Mouse (Mus musculus): ENCODE results near the gene Hspb11. TPM values are rescaled to one million over a fixed set of nuclear protein-coding genes. Genes with fewer than 3 reads are reported as not detected.

The Hspb11 gene
- polyA plus RNA-seq, 1 experiment from 2014 or later, result 35.2 TPM

DNA sequence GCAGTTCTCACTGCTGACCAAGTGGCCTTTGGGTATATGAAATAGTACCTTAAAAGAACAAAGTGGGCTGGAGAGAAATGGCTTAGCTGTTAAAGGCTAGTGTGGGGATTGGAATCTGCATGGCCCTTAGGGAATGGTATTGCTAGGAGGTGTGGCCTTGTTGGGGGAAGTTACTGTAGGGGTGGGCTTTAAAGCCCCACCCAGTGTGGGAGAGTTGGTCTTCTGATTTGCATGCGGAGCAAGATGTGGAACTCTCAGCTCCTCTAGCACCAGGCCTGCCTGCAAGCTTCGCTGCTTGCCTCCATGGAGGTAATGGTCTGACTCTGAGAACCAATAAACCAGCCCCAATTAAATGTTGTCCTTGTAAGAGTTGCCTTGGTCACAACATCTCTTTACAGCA, 67.6 kb downstream of the Hspb11 start:
- H3K9ac ChIP-seq, result no peak overlapping the region
- no peak overlapping the region for H3K4me2 ChIP-seq
- no peaks in the 10 kb centered on the region for H3K27me3 ChIP-seq
- no peak for ATAC-seq (ENCODE audit: borderline replicate concordance, extremely low read depth, low FRiP score, low TSS enrichment)
- peaks cover 34% of the 10 kb centered on the region for H3K36me3 ChIP-seq
- H3K27ac ChIP-seq, result no peak overlapping the region
- no peaks in the 10 kb centered on the region for H3K4me1 ChIP-seq
- no peaks in the 10 kb centered on the region for H3K9me3 ChIP-seq
- WGBS, result 68% methylated on average over 2 of the region's 2 CpGs
- H3K4me3 ChIP-seq, result no peak overlapping the region

DNA sequence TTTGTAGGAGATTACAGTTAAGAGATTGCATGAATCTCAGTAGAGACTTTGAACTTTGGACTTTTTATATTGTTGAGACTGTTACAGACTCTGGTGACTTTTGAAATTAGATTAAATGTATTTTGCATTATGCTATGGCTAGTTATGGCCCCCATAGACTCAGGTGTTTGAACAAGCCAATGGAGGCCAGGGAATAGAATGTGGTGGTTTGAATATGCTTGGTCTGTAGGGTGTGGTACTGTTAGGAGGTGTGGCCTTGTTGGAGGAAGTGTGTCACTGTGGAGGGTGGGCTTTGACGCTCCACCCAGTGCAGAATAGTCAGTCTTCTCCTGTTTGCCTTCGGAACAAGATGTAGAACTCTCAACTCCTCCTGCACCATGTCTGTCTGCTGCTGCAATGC, 69.7 kb downstream of the Hspb11 start:
- peaks cover 39% of the 10 kb centered on the region for H3K36me3 ChIP-seq
- H3K4me1 ChIP-seq, result no peaks in the 10 kb centered on the region
- H3K27ac ChIP-seq, result no peak overlapping the region
- WGBS, result 93% methylated on average over 2 of the region's 2 CpGs
- H3K27me3 ChIP-seq, result no peaks in the 10 kb centered on the region
- H3K9ac ChIP-seq, result no peak overlapping the region
- H3K9me3 ChIP-seq, result no peaks in the 10 kb centered on the region
- no peak overlapping the region for H3K4me3 ChIP-seq
- ATAC-seq (ENCODE audit: borderline replicate concordance, extremely low read depth, low FRiP score, low TSS enrichment), result no peak
- H3K4me2 ChIP-seq, result no peak overlapping the region

DNA sequence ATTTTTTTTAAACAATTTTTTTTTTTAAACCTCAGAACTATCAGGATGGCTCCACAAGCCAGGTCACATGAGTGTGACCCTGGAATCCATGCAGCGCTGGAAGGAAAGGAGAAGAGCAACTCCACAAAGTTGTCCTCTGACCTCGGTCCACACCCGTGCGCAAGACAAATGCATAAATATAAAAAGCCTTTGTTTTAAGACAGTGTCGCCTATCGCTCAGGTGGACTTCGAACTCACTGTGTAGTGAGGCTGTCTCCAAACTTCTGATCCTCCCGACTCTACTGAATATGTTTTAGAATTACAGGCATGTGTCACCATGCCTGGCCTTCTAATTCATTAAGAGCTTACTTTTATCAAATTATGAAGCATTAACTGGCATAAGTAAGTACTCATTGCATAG, 75.1 kb downstream of the Hspb11 start:
- peaks cover 6% of the 10 kb centered on the region for H3K36me3 ChIP-seq
- no peaks in the 10 kb centered on the region for H3K27me3 ChIP-seq
- H3K4me2 ChIP-seq, result no peak overlapping the region
- H3K4me1 ChIP-seq, result no peaks in the 10 kb centered on the region
- no peak for ATAC-seq (ENCODE audit: borderline replicate concordance, extremely low read depth, low FRiP score, low TSS enrichment)
- H3K9ac ChIP-seq, result no peak overlapping the region
- 92% methylated on average over 8 of the region's 8 CpGs for WGBS
- H3K27ac ChIP-seq, result no peak overlapping the region
- H3K9me3 ChIP-seq, result no peaks in the 10 kb centered on the region
- H3K4me3 ChIP-seq, result no peak overlapping the region

Other genes starting within 250 kb of the Hspb11 start
- gene Mrpl37, start 186.7 kb upstream of the Hspb11 start, polyA plus RNA-seq (2015; fragmentation: Nextera tagmentation; extraction: Ambion mirVana), result 90.5 and 94.8 TPM in 2 replicates
- gene Cyb5rl, start 186.6 kb upstream of the Hspb11 start, polyA plus RNA-seq (2015; fragmentation: Nextera tagmentation; extraction: Ambion mirVana), result 5.9 and 6.1 TPM in 2 replicates
- gene Cdcp2, start 156.7 kb upstream of the Hspb11 start, polyA plus RNA-seq (2015; fragmentation: Nextera tagmentation; extraction: Ambion mirVana), result not detected in 2 replicates
- 421 and 454 TPM in 2 replicates for gene Tmem59, start 75.2 kb upstream of the Hspb11 start, polyA plus RNA-seq (2015; fragmentation: Nextera tagmentation; extraction: Ambion mirVana)
- 24.0 and 34.3 TPM in 2 replicates for gene Tceanc2, start 74.5 kb upstream of the Hspb11 start, polyA plus RNA-seq (2015; fragmentation: Nextera tagmentation; extraction: Ambion mirVana)
- 0.15 TPM in 1 of 2 replicates, not detected in the other for gene Ldlrad1, start 44.4 kb upstream of the Hspb11 start, polyA plus RNA-seq (2015; fragmentation: Nextera tagmentation; extraction: Ambion mirVana)
- gene Lrrc42, start 61 bp upstream of the Hspb11 start, polyA plus RNA-seq (2015; fragmentation: Nextera tagmentation; extraction: Ambion mirVana), result 71.7 and 72.6 TPM in 2 replicates
- 0.18 and 0.25 TPM in 2 replicates for gene Dio1, start 53.6 kb downstream of the Hspb11 start, polyA plus RNA-seq (2015; fragmentation: Nextera tagmentation; extraction: Ambion mirVana)
- 51.6 and 55.3 TPM in 2 replicates for gene Yipf1, start 60.8 kb downstream of the Hspb11 start, polyA plus RNA-seq (2015; fragmentation: Nextera tagmentation; extraction: Ambion mirVana)
- 37.6 TPM in 2 replicates for gene Ndc1, start 114.2 kb downstream of the Hspb11 start, polyA plus RNA-seq (2015; fragmentation: Nextera tagmentation; extraction: Ambion mirVana)
- 1.7 and 2.0 TPM in 2 replicates for gene Glis1, start 181.0 kb downstream of the Hspb11 start, polyA plus RNA-seq (2015; fragmentation: Nextera tagmentation; extraction: Ambion mirVana)

Measured in lung, embryonic 15.5 days (tissue).